Mouse (Mus musculus) brain, embryonic 14.5 days (tissue): ENCODE data around the gene Fads3.

Experiments used
- CTCF ChIP-seq: fragments of 200-500 bp; IDR thresholded peaks from 2 replicates; pipeline ENCODE4 v1.5.1; 2012; ENCODE audit warnings: inconsistent platforms, mild to moderate bottlenecking, moderate library complexity, borderline replicate concordance; ENCODE audit not compliant: insufficient read depth, insufficient read length; ENCODE audit errors: extremely low read depth
- POLR2A ChIP-seq: fragments of 200-500 bp; IDR thresholded peaks from 2 replicates; pipeline ENCODE4 v1.6.1; 2012; ENCODE audit warnings: mild to moderate bottlenecking, inconsistent platforms, borderline replicate concordance; ENCODE audit not compliant: poor library complexity, insufficient read depth, insufficient read length, severe bottlenecking; ENCODE audit errors: extremely low read depth

DNA sequence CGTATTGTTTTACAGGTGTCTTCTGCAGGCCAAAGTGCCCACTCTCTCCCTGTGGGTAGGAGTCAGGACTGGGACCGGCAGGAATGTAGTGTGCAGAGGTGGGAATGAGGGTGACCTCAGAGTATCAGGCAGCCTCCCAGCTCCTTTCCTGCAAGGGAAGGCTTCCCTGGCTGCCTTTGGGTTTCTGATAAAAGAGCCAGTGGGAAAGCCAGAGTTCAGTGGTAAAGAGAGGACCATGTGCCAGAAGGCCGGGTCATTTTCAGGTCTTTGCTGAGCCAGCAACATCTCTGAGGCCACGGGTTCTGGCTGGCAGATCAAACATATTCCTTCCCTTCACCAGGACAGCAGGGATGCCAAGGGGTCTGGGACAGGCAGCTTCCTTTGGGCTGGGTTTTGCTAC lies 5.0 kb downstream of the Fads3 start:
- TF ChIP-seq POLR2A (no peak), CTCF (no peak)
